Mouse (Mus musculus) kidney, postnatal 0 days (tissue): Measurements from ENCODE around the gene Crebrf. TPM values are rescaled to one million over a fixed set of nuclear protein-coding genes. Genes with fewer than 3 reads are reported as not detected.
A peak's percentile ranks its signal among the peaks of the same experiment; 100 is the strongest.

ENCODE experiments used
- ATAC-seq: fragments of 200-750 bp; cut with Nextera tagmentation; replicated peaks from 2 replicates; pipeline ENCODE4 v1.8.0; 2017; ENCODE audit warnings: low read depth, moderate number of reproducible peaks, moderate TSS enrichment, moderate library complexity; ENCODE audit not compliant: low FRiP score
- DNase-seq: peaks from one replicate; pipeline ENCODE4 v3.0.0-alpha.2; 2016; ENCODE audit warnings: low spot score
- H3K27ac ChIP-seq: fragments of 300-500 bp; sonication (generic); 2 replicates; pipeline ENCODE4 v1.5.1; 2014; ENCODE audit warnings: mild to moderate bottlenecking
- H3K27me3 ChIP-seq: fragments of 300-500 bp; sonication (generic); 2 replicates; pipeline ENCODE4 v1.6.1; 2014; ENCODE audit warnings: low read length, mixed read lengths; ENCODE audit not compliant: insufficient read depth
- H3K36me3 ChIP-seq: fragments of 300-500 bp; sonication (generic); 2 replicates; pipeline ENCODE4 v1.6.1; 2014; ENCODE audit warnings: low read length, mixed read lengths; ENCODE audit not compliant: insufficient read depth
- H3K4me1 ChIP-seq: fragments of 300-500 bp; sonication (generic); replicated peaks from 2 replicates; pipeline ENCODE4 v1.6.1; 2014; ENCODE audit warnings: antibody characterized with exemption, low read length, mixed read lengths; ENCODE audit not compliant: insufficient read depth
- H3K4me2 ChIP-seq: fragments of 300-500 bp; sonication (generic); 2 replicates; pipeline ENCODE4 v1.6.1; 2014; ENCODE audit warnings: mild to moderate bottlenecking, low read length, moderate library complexity, mixed read lengths
- H3K4me3 ChIP-seq: fragments of 300-500 bp; sonication (generic); replicated peaks from 2 replicates; pipeline ENCODE4 v1.5.1; 2014; ENCODE audit warnings: low read depth, low read length
- H3K9ac ChIP-seq: fragments of 300-500 bp; sonication (generic); 2 replicates; pipeline ENCODE4 v1.6.1; 2014; ENCODE audit warnings: low read depth, low read length
- H3K9me3 ChIP-seq: fragments of 300-500 bp; sonication (generic); replicated peaks from 2 replicates; pipeline ENCODE4 v1.6.1; 2016; ENCODE audit warnings: low read length, inconsistent platforms, mixed read lengths
- CTCF ChIP-seq: IDR thresholded peaks from 2 replicates; pipeline ENCODE4 v1.5.1; 2016; ENCODE audit warnings: antibody characterized with exemption, low read depth, mild to moderate bottlenecking, moderate library complexity
- WGBS: fragments of 180-500 bp; shearing (Covaris S2); extraction: QIAGEN DNeasy Blood & Tissue Kit; methylation state at CpG from one replicate; pipeline ENCODE4 v1.1.7; 2014; 5-methylcytosine and 5-hydroxymethylcytosine counted together
- polyA plus RNA-seq: library from polyadenylated mRNA; unstranded; fragments of >200 nt; fragmentation: Nextera tagmentation; extraction: Ambion mirVana; gene quantifications from 2 replicates; pipeline ENCODE4 v1.2.1, GENCODE M21; 2015

Crebrf gene
- polyA plus RNA-seq, 1 experiment from 2014 or later: 17.6 TPM

DNA sequence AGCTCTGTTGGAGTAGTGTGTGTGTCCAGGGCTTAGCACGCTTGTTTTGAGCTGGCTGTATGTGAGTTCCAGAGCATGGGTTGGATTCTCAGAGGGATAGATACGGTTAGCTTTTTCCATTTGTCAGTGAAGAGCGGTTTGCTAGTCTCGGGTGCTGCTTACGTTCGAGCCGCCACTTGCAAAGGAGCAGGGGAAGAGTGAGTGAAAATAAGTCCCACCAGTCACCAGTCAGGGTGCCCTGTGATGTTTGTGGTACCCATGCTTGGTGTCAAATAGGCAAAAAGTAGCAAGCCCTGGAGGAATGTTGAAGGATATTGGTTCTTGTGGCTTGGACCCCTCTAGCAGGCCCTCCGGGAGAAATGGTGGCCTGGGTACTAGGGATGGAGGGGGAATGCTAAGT is 73.5 kb downstream of the Crebrf start:
- H3K36me3 ChIP-seq: peaks cover 62% of the 10 kb centered on the region
- no peak for DNase-seq
- H3K27ac ChIP-seq: no peak overlapping the region
- H3K9me3 ChIP-seq: no peaks in the 10 kb centered on the region
- no peak for ATAC-seq
- 95% methylated on average over 8 of the region's 8 CpGs for WGBS
- TF ChIP-seq CTCF: no peak
- H3K27me3 ChIP-seq: no peaks in the 10 kb centered on the region
- H3K4me3 ChIP-seq: no peak overlapping the region
- H3K4me2 ChIP-seq: no peak overlapping the region
- H3K9ac ChIP-seq: no peak overlapping the region
- no peaks in the 10 kb centered on the region for H3K4me1 ChIP-seq

DNA sequence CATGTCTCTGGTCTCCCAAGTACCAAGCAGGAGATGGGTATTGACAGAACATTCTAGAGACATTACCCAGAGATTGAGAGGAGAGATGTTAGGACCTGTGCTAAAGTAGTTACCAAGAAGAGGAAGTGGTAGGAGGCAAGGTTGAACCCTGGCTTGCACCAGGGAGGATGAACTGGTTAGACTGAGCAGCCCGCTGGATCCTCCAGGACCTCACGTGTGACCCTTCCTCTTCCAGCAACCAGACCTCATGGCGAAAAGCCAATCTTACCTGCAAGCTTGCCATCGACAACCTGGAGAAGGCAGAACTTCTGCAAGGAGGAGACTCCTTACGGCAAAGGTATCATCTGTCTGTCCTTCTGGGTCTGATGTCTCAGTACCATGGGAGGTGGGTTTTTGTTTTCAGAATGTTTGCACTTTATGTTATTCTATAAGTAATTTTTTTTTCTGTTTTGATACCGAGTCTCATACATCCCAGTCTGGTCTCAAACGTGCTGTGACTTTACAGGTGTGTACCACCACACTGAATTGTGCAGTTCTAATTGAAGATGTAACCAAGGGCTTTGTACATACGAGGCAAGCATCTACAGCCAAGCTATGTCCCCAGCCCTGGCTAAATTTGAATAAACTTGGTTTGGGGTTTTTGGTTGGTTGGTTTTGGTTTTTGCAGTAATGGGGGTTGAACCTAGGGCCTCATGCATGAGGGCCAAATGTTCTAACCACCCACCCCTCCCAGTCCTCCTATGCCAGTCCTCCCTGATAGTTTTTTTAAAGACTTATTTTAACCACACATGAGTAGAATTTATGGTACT is 74.2 kb downstream of the Crebrf start:
- Histone ChIP-seq H3K9ac (no peak overlapping the region), H3K27ac (no peak overlapping the region), H3K27me3 (no peaks in the 10 kb centered on the region), H3K36me3 (peaks cover 62% of the 10 kb centered on the region), H3K4me2 (no peak overlapping the region), H3K9me3 (no peaks in the 10 kb centered on the region), H3K4me3 (no peak overlapping the region), H3K4me1 (no peaks in the 10 kb centered on the region)
- ATAC-seq: no peak
- WGBS: 88% methylated on average over 8 of the region's 8 CpGs
- no peak for TF ChIP-seq CTCF
- no peak for DNase-seq

DNA sequence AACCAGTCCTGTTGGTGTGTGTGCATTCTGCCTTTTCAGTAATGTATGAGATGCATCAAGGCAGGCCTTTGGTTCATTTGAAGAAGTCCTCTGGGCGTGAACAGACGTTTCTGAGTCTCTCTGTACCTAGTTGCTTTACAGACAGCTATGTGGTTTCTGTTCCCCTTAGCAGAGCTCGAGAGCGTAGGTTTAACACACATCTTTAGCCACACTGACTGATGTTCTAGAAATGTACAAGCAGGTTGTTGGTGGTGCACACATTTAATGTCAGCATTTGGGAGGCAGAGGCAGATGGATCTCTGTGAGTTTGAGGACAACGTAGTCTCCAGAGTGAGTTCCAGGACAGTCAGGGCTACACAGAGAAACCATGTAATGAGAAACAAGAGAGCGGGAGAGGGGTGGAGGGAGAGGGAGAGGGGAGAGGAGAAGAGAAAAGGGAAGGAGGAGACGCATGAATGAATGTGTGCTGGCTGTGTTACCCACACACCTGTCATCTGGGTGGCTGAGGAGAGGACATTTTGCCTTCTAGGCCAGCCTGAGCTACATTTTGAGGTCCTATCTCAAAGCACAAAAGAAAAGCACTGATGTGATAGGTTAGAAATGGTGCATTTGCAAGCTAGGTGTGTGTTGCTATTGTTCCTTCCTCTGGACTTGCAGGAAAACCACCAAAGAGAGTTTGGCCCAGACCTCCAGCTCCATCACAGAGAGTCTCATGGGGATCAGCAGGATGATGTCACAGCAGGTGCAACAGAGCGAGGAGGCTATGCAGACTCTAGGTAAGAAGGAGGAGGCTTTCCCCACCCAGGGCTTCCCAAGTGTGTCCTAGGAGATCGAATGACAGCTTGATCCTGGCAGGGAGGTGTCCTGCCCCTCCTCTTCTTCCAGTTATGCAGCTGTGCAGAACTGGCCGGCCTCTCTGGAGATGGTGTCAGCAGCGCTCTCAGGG is 75.1 kb downstream of the Crebrf start:
- Histone ChIP-seq H3K4me3 (no peak overlapping the region), H3K9ac (no peak overlapping the region), H3K36me3 (peaks cover 58% of the 10 kb centered on the region), H3K9me3 (no peaks in the 10 kb centered on the region), H3K4me2 (no peak overlapping the region), H3K27me3 (no peaks in the 10 kb centered on the region), H3K4me1 (no peaks in the 10 kb centered on the region), H3K27ac (no peak overlapping the region)
- DNase-seq (peak; percentile 75), ATAC-seq (0 out of 2 replicates have a peak, but pooled peaks have one; percentile 27)
- WGBS: 71% methylated on average over 11 of the region's 11 CpGs
- no peak for TF ChIP-seq CTCF

DNA sequence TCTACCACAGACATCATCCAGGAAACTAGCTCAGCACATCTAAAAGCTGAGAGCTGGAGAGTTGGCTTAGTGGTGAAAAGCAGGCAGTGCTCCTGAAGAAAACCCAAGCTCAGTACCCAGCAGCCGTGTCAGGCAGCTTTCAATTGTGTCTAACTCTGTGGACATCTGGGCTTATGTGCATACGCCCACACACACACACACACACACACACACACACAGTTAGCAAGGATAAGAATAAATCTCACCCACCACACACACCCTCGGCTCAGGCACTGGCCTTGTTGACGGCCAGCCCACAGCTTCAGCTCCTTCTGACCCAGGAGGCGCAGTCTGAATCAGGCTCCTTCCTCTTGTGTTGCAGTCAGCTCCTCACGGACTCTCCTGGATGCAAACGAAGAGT is 76.1 kb downstream of the Crebrf start:
- H3K4me3 ChIP-seq: no peak overlapping the region
- H3K4me1 ChIP-seq: no peaks in the 10 kb centered on the region
- ATAC-seq: no peak
- no peaks in the 10 kb centered on the region for H3K27me3 ChIP-seq
- TF ChIP-seq CTCF: no peak
- H3K9me3 ChIP-seq: no peaks in the 10 kb centered on the region
- H3K9ac ChIP-seq: no peak overlapping the region
- WGBS: 68% methylated on average over 7 of the region's 7 CpGs
- H3K36me3 ChIP-seq: peaks cover 52% of the 10 kb centered on the region
- no peak for DNase-seq
- no peak overlapping the region for H3K27ac ChIP-seq
- no peak overlapping the region for H3K4me2 ChIP-seq

DNA sequence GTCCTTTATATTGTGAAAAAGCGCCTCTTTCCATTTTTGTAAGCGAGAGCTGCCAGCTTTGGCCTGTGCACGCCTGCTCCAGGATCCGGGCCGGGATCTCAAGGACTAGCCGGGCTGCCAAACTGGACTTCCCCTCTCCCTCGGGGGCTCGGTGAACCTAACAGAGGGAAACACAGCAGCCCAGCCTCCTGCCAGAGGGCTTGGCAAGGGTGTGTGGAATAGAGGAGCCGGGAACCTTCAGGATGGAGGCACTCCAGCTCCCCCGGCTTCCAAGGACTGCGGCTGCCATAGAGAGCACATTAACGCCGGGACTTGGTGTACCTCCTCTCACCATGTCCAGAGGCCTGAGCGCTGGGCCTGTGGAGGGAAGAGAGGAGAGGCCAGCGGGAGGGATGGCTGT is 76.6 kb downstream of the Crebrf start:
- Histone ChIP-seq H3K27me3 (no peaks in the 10 kb centered on the region), H3K4me2 (no peak overlapping the region), H3K4me3 (no peak overlapping the region), H3K27ac (no peak overlapping the region), H3K4me1 (no peaks in the 10 kb centered on the region), H3K36me3 (peaks cover 47% of the 10 kb centered on the region), H3K9ac (no peak overlapping the region), H3K9me3 (no peaks in the 10 kb centered on the region)
- WGBS: 89% methylated on average over 15 of the region's 15 CpGs
- TF ChIP-seq CTCF: no peak
- DNase-seq: no peak
- ATAC-seq: no peak

DNA sequence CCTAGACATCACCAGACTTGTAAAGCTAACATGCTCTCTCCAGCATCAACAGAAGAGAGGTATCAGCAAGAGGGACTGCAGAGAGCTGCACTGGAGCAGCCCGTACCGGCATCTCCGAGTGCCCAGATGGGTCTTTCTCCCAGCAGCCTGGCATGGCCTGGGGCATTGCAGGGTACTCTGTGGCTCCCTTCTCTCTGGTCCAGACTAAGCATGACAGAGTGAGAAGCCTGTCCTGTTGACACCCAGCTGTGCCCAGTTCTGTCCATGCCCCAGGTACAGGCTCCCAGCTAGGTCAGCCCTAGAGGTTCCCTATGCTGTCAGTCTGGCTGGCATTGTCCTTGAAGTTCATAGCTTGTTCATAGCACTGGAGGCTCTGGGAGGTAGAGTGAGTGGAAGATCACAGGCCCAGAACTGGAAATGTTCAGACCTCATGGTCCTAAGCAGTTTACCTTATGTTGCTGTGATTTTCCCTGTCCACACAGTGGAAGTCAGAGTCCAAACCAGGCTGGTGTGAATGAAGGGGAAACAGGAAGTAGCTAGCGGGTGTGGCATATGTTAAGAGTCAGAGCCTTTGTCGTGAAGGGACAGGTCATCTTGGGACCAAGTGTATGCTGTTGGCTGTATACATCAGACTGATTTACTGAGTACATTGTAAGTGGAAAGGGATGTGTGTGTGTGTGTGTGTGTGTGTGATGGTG is 77.8 kb downstream of the Crebrf start:
- H3K4me1 ChIP-seq: no peaks in the 10 kb centered on the region
- H3K4me3 ChIP-seq: no peak overlapping the region
- H3K36me3 ChIP-seq: peaks cover 42% of the 10 kb centered on the region
- no peak for TF ChIP-seq CTCF
- no peaks in the 10 kb centered on the region for H3K9me3 ChIP-seq
- H3K27ac ChIP-seq: no peak overlapping the region
- DNase-seq: peak; percentile 8
- no peaks in the 10 kb centered on the region for H3K27me3 ChIP-seq
- H3K9ac ChIP-seq: no peak overlapping the region
- ATAC-seq: no peak
- 80% methylated on average over 5 of the region's 5 CpGs for WGBS
- no peak overlapping the region for H3K4me2 ChIP-seq
